Mouse (Mus musculus): Measurements from ENCODE around the gene Mrnip. TPM values are rescaled to one million over a fixed set of nuclear protein-coding genes. Genes with fewer than 3 reads are reported as not detected.
A peak's percentile ranks its signal among the peaks of the same experiment; 100 is the strongest.
"Not testable (repeated sequence)": the region's sequence is repeated elsewhere in the genome, so short reads cannot be mapped to it uniquely, and the experiment has no call there.

The Mrnip gene
- polyA plus RNA-seq (2015; fragmentation: Nextera tagmentation; extraction: Ambion mirVana): 34.1 and 35.1 TPM in 2 replicates

DNA sequence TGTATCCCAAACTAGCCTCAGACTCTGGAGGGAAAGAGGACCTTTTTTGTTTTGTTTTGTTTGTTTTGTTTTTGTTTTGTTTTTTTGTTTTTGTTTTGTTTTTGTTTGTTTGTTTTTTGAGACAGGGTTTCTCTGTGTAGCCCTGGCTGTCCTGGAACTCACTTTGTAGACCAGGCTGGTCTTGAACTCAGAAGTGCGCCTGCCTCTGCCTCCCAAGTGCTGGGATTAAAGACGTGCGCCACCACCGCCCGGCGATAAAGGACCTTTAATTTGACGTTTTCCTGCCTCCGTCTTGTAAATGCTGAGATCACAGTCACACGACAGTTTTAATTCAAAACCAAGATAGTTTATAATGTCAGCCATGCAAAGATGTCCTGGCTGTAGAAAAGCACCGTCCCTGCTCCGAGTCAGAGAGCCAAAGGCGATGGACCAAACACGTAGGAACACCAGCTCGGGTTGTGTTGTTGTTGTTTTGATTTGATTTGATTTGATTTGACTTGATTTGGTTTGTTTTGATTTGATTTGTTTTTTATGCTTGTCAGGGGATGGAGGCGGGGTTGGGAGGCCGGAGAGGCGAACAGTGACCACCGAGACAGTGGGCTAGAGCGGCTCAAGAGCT lies at the start of gene Mrnip:
TSS of gene Mrnip (plus strand) at position 334 of the 619 bp plus-strand sequence.
- Histone ChIP-seq H3K9ac (replicated peaks) (peak within 1 kb of the TSS; percentile 78), H3K27ac (peak within 1 kb of the TSS; percentile 81), H3K36me3 (peaks cover 50% of the 10 kb centered on the region), H3K4me3 (replicated peaks) (peak within 1 kb of the TSS; percentile 64), H3K4me2 (replicated peaks) (peak within 1 kb of the TSS; percentile 73), H3K4me1 (replicated peaks) (peaks cover 13% of the 10 kb centered on the region)
- 5% methylated on average over 19 of the region's 19 CpGs for WGBS
- H3K9me3 ChIP-seq, H3K27me3 ChIP-seq: not testable (repeated sequence)
- peak; percentile 66 for ATAC-seq

DNA sequence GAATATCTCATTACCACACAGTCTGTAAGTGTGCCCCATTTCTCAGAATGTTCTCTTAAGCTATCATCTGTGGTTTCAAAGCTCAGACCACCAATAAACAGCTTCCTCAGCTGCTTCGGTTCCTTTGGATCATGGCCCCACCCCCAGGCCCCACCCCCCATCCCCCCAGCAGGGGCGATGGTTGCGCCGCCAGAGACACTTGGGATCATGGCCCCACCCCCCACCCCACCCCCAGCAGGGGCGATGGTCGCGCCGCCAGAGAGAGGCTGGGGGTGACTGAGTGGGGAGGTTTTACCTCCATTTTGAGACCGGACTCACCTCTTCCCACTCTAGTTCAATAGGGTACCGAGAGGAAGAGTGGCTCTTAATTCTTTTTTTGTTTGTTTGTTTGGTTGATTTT lies 46.5 kb upstream of the Mrnip start:
- Histone ChIP-seq H3K27ac (no peak overlapping the region), H3K4me2 (replicated peaks) (peak overlapping the region; percentile 32; the same call in 1 of the 2 replicates), H3K9ac (replicated peaks) (no peak overlapping the region; the same call in 1 of the 2 replicates), H3K4me3 (replicated peaks) (no peak overlapping the region), H3K9me3 (no peaks in the 10 kb centered on the region), H3K4me1 (replicated peaks) (peaks cover 20% of the 10 kb centered on the region), H3K27me3 (no peaks in the 10 kb centered on the region), H3K36me3 (peaks cover 4% of the 10 kb centered on the region; the same call in 1 of the 2 replicates)
- 8% methylated on average over 10 of the region's 10 CpGs for WGBS
- ATAC-seq: no peak

GRCm38 (mm10) chr11:50130811-50131766 lies 43.2 kb upstream of the Mrnip start, which contains the start of gene Tbc1d9b:
Gene Tbc1d9b (plus strand): TSS chr11:50131396.
- ATAC-seq: peak; percentile 95
- Histone ChIP-seq H3K4me3 (replicated peaks) (peak within 1 kb of the TSS; percentile 86), H3K4me1 (replicated peaks) (peaks cover 20% of the 10 kb centered on the region), H3K9ac (replicated peaks) (peak within 1 kb of the TSS; percentile 99), H3K9me3 (no peaks in the 10 kb centered on the region), H3K36me3 (peaks cover 8% of the 10 kb centered on the region), H3K27ac (peak within 1 kb of the TSS; percentile 94), H3K27me3 (no peaks in the 10 kb centered on the region), H3K4me2 (replicated peaks) (peak within 1 kb of the TSS; percentile 86)
- under 1% methylated on average over 57 of the region's 77 CpGs for WGBS

DNA sequence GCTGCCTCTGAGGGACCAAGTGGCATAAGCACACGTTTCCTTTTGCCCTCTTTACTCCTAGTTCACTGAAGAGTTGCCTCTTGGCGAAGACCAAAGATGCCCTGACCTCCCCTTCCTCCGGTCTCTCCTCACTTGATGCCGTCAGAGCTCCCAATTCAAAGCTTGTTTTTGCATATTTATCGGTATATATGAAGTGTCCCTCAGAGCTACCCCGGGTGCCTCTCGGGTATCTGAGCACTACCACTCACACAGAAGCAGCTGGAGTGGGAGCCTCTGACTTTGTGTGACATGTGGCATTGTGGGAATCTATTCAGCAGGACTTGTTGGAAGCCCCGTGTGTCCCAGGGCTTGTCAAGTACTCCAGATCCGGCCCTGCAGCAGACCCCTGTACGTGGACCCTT lies 42.4 kb upstream of the Mrnip start:
- WGBS: 10% methylated on average over 10 of the region's 10 CpGs
- Histone ChIP-seq H3K9ac (replicated peaks) (peak overlapping the region; percentile 99), H3K9me3 (no peaks in the 10 kb centered on the region), H3K27me3 (no peaks in the 10 kb centered on the region), H3K36me3 (peaks cover 15% of the 10 kb centered on the region), H3K4me1 (replicated peaks) (peaks cover 20% of the 10 kb centered on the region), H3K27ac (peak overlapping the region; percentile 94), H3K4me2 (replicated peaks) (peak overlapping the region; percentile 86), H3K4me3 (replicated peaks) (peak overlapping the region; percentile 86)
- peak; percentile 10 for ATAC-seq

DNA sequence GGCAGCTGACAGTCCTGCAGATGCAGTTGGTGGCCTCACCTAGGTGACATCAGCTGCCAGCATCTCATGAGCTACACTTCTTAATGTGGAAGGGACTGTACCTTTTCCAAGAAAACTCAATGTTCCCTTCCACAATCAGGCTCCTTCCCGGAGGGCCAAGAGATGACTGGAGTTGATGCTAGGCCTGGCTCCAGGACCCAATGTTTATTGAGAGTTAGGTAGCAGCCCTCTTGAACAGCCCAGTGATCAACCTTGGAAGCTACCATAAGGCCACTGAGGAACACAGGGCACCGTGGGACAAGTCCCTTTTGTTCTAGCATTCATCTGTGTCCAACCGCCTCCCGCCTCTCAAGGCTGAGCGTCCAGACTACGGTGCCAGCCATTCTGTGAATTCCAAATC lies 42.0 kb upstream of the Mrnip start:
- Histone ChIP-seq H3K9ac (replicated peaks) (peak overlapping the region; percentile 99), H3K4me2 (replicated peaks) (peak overlapping the region; percentile 86), H3K36me3 (peaks cover 20% of the 10 kb centered on the region), H3K4me1 (replicated peaks) (peaks cover 20% of the 10 kb centered on the region), H3K27ac (no peak overlapping the region), H3K27me3 (no peaks in the 10 kb centered on the region), H3K4me3 (replicated peaks) (peak overlapping the region; percentile 86), H3K9me3 (no peaks in the 10 kb centered on the region)
- WGBS: 85% methylated on average over 6 of the region's 6 CpGs
- no peak for ATAC-seq

GRCm38 (mm10) chr11:50134136-50134859 lies 39.9 kb upstream of the Mrnip start:
- no peak overlapping the region for H3K9ac ChIP-seq (replicated peaks)
- peaks cover 17% of the 10 kb centered on the region for H3K4me1 ChIP-seq (replicated peaks)
- no peak overlapping the region for H3K4me2 ChIP-seq (replicated peaks)
- H3K9me3 ChIP-seq: no peaks in the 10 kb centered on the region
- 91% methylated on average over 10 of the region's 10 CpGs for WGBS
- H3K36me3 ChIP-seq: peaks cover 39% of the 10 kb centered on the region
- H3K27ac ChIP-seq: no peak overlapping the region
- no peak for ATAC-seq
- no peaks in the 10 kb centered on the region for H3K27me3 ChIP-seq
- no peak overlapping the region for H3K4me3 ChIP-seq (replicated peaks)

DNA sequence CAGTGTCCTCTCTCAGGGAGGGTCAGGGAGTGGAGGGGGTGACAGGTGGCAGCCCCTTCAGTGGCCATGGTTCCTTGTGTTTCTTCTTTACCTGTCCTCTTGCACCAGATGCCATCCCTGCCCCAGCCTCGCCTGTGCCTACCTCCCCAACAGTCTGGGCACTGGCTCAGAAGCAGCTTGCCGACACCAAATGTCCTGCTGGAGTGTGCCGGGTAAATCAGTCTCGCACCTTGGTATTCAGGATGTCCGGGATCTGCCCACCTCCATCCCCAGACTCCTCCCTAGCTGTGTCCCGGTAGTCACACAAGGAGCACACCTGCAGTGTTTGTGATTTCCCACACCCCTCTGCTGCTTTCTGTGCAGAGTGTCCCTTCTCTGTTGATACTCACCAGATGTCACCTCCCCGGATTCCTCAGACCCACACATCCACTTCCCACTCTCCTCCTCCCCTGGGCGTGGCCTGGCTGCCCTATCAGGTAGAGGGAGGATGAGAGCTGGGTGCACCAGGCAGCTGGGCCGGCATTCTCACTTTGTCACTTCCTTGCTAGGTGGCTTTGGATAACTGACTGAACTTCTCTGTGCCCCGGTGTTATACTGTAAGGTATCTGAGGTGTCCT lies 35.9 kb upstream of the Mrnip start:
- no peak overlapping the region for H3K27ac ChIP-seq
- WGBS: 82% methylated on average over 10 of the region's 10 CpGs

DNA sequence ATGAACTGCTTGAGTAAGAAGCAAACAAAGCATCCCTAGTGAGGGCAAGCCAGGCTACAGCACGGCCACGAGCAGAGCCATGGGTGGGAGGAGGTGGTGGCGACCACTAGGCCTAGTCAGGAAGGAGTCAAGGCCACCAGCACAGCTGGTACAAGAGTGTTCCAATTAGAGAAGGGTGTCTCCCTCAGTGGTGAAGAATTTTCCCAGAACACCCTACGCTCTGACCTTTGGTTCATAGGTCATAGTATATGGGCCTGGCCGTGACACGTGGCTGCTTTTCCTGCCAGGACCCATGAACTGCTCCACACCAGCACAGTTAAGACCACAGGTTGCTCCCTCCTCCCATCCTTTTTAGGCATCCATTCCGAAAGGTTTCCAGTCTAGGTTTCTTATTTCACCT lies 34.7 kb upstream of the Mrnip start:
- Histone ChIP-seq H3K9me3 (no peaks in the 10 kb centered on the region), H3K4me2 (replicated peaks) (no peak overlapping the region), H3K4me1 (replicated peaks) (no peaks in the 10 kb centered on the region), H3K4me3 (replicated peaks) (no peak overlapping the region), H3K27ac (no peak overlapping the region), H3K27me3 (no peaks in the 10 kb centered on the region), H3K9ac (replicated peaks) (no peak overlapping the region), H3K36me3 (peaks cover 87% of the 10 kb centered on the region)
- WGBS: 81% methylated on average over 7 of the region's 7 CpGs
- ATAC-seq: no peak

More for the DNA sequence above, 35.9 kb upstream of the Mrnip start:
- no peak overlapping the region for H3K4me2 ChIP-seq (replicated peaks)
- H3K9ac ChIP-seq (replicated peaks): no peak overlapping the region
- H3K36me3 ChIP-seq: peaks cover 79% of the 10 kb centered on the region
- no peaks in the 10 kb centered on the region for H3K9me3 ChIP-seq
- no peak for ATAC-seq
- H3K27me3 ChIP-seq: no peaks in the 10 kb centered on the region
- no peak overlapping the region for H3K4me3 ChIP-seq (replicated peaks)
- no peaks in the 10 kb centered on the region for H3K4me1 ChIP-seq (replicated peaks)

GRCm38 (mm10) chr11:50145529-50145928 lies 28.7 kb upstream of the Mrnip start:
- ATAC-seq: no peak
- Histone ChIP-seq H3K4me2 (replicated peaks) (no peak overlapping the region), H3K27me3 (no peaks in the 10 kb centered on the region), H3K36me3 (peaks cover 93% of the 10 kb centered on the region), H3K4me1 (replicated peaks) (no peaks in the 10 kb centered on the region), H3K27ac (no peak overlapping the region), H3K9ac (replicated peaks) (no peak overlapping the region), H3K9me3 (no peaks in the 10 kb centered on the region), H3K4me3 (replicated peaks) (no peak overlapping the region)
- 93% methylated on average over 3 of the region's 3 CpGs for WGBS

- Histone ChIP-seq H3K9me3 (no peaks in the 10 kb centered on the region), H3K27me3 (no peaks in the 10 kb centered on the region), H3K9ac (replicated peaks) (no peak overlapping the region), H3K4me1 (replicated peaks) (no peaks in the 10 kb centered on the region), H3K36me3 (peaks cover 93% of the 10 kb centered on the region), H3K27ac (no peak overlapping the region), H3K4me2 (replicated peaks) (no peak overlapping the region), H3K4me3 (replicated peaks) (no peak overlapping the region)
- ATAC-seq: no peak
- WGBS: 96% methylated on average over 13 of the region's 13 CpGs
Observed at GRCm38 (mm10) chr11:50146121-50146520, 28.1 kb upstream of the Mrnip start.

DNA sequence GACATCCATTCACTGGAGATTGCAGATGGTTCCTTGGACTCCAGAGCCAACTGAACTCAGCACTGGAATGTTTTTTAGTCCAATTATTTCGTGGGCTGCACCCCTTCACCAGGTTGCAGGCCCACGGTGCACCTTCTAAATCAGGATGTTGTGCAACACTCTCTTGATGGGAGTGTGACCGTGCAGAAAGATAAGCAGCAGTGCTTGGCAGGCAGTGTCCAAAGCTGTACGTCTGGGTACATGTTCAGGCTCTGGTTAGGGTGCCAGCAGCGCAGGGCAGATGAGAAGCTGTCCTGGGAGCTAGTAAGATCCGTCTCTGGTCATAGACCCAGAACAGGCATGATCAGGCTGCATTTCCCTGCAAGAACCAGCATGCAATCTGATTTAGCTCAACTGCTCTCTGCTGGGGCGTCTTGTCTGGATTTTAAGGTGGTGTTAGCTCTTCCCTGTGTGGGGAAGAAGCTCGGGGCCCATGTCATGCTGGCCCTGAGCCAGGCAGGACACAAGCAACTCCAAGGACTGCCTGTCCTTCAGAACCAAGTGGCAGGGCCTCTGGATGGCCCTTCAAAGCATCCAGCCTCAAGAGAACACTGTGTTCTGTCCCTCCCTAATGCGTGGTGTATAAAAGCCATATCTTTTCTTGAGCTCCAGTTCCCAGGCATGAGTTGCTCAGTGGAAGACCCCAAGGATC lies 26.8 kb upstream of the Mrnip start:
- Histone ChIP-seq H3K9ac (replicated peaks) (no peak overlapping the region), H3K4me1 (replicated peaks) (no peaks in the 10 kb centered on the region), H3K4me2 (replicated peaks) (no peak overlapping the region), H3K9me3 (no peaks in the 10 kb centered on the region), H3K36me3 (peaks cover 93% of the 10 kb centered on the region), H3K4me3 (replicated peaks) (no peak overlapping the region), H3K27ac (no peak overlapping the region), H3K27me3 (no peaks in the 10 kb centered on the region)
- no peak for ATAC-seq
- 91% methylated on average over 9 of the region's 9 CpGs for WGBS

Data from midbrain, embryonic 13.5 days (tissue).